Mouse (Mus musculus) olfactory bulb, adult 2 months (tissue): ENCODE measurements around the gene Gpd1l.

Source experiments
- CTCF ChIP-seq: fragments of 200-500 bp; IDR thresholded peaks from 2 replicates; pipeline ENCODE4 v1.5.1; 2012; ENCODE audit warnings: low read depth, mild to moderate bottlenecking, low read length, moderate library complexity; ENCODE audit not compliant: insufficient read depth
- POLR2A ChIP-seq: fragments of 200-500 bp; IDR thresholded peaks from 2 replicates; pipeline ENCODE4 v1.6.1; 2012; ENCODE audit warnings: mild to moderate bottlenecking, low read depth, low read length, moderate library complexity; ENCODE audit not compliant: insufficient read depth

DNA sequence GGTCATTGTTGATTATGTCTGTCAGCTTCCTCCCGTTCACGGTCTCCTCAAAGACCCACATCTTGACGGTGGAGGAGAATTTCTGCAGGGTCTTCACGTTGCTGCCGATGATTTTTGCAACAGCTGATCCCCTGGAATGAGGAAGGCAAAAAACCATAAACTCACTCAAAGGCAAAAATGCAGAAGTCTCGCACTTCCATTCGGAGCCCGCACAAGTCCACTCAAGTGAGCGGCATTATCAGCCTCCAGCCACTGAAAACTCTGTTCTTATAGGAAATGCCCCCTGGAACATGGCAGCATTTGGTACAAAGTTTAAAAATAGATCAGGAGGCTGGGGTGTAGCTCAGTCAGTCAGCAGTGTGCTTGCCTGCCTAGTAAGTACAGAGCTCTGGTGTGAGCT is 13.2 kb downstream of the Gpd1l start:
- TF ChIP-seq CTCF = no peak
- TF ChIP-seq POLR2A = no peak
